Mouse (Mus musculus): ENCODE measurements at regions not wholly inside any gene's neighbourhood (a gene's known extent, or its start where the extent isn't known, plus 50 kb on each side); places are given as distances from the start of the nearest gene placed in this dataset. TPM values are rescaled to one million over a fixed set of nuclear protein-coding genes. Genes with fewer than 3 reads are reported as not detected.

- Histone ChIP-seq H3K27ac (no peak overlapping the region), H3K4me1 (no peaks in the 10 kb centered on the region), H3K27me3 (replicated peaks) (no peaks in the 10 kb centered on the region), H3K9ac (no peak overlapping the region), H3K4me3 (no peak overlapping the region), H3K9me3 (no peaks in the 10 kb centered on the region), H3K4me2 (replicated peaks) (no peak overlapping the region), H3K36me3 (no peaks in the 10 kb centered on the region)
- 70% methylated on average over 1 of the region's 1 CpGs for whole genome bisulfite sequencing
- no peak for ATAC-seq (ENCODE audit: low FRiP score, low read depth)
Measured at GRCm38 (mm10) chr6:133170548-133170947, 65.8 kb downstream of the Smim10l1 start.

- Histone ChIP-seq H3K4me2 (replicated peaks) (no peak overlapping the region), H3K4me1 (no peaks in the 10 kb centered on the region), H3K9me3 (no peaks in the 10 kb centered on the region), H3K27ac (no peak overlapping the region), H3K9ac (no peak overlapping the region), H3K4me3 (no peak overlapping the region), H3K27me3 (replicated peaks) (no peaks in the 10 kb centered on the region), H3K36me3 (no peaks in the 10 kb centered on the region)
- 68% methylated on average over 2 of the region's 2 CpGs for WGBS
- no peak for ATAC-seq (ENCODE audit: low FRiP score, low read depth)
Measured at GRCm38 (mm10) chr6:133171286-133171685, 66.6 kb downstream of the Smim10l1 start.

- WGBS: 7% methylated on average over 3 of the region's 3 CpGs
Measured at GRCm38 (mm10) chr6:133206173-133206572, 85.8 kb upstream of the 5530400C23Rik start.

More at GRCm38 (mm10) chr6:133206173-133206572, 85.8 kb upstream of the 5530400C23Rik start:
- Histone ChIP-seq H3K9ac (no peak overlapping the region), H3K9me3 (no peaks in the 10 kb centered on the region), H3K4me1 (no peaks in the 10 kb centered on the region), H3K27ac (no peak overlapping the region), H3K36me3 (no peaks in the 10 kb centered on the region), H3K4me3 (no peak overlapping the region), H3K27me3 (replicated peaks) (no peaks in the 10 kb centered on the region), H3K4me2 (replicated peaks) (no peak overlapping the region)
- ATAC-seq (ENCODE audit: low FRiP score, low read depth): peak; percentile 53; the same call in 1 of the 2 replicates

Small RNAs in the stretch of these regions (microRNA-seq; reads per million reads assigned to microRNA genes)
- gene Gm23403 (not detected), gene Gm25019 (not detected)

Measured in neural tube, embryonic 12.5 days (tissue).